In genomic region chr5:137026092-137026491, GRCm38 (mm10) we compare ENCODE assay signal across 10 mouse cellular contexts. TPM values are rescaled to one million over a fixed set of nuclear protein-coding genes. Genes with fewer than 3 reads are reported as not detected.
A peak's percentile ranks its signal among the peaks of the same experiment; 100 is the strongest.
DNase-seq lines count a peak whose midpoint lies in the region; ATAC-seq and TF ChIP-seq lines count a peak whose summit lies in the region.
"Had no signal": no experiment of that assay in that cellular context is flagged by ENCODE, and none has a peak within 500 bp of the region (broad histone marks: within the 10 kb centered on the region; RNA-seq: fewer than 3 reads in every experiment).

Vgf (plus strand) TSS chr5:137026392.

- peak within 1 kb of the TSS; percentile 30 for H3K4me3 ChIP-seq in left cerebral cortex, adult 2 months
- no peak within 1 kb of the TSS for H3K4me3 ChIP-seq in forebrain, embryonic 11.5 days (ENCODE audit: low read depth, low read length)
- H3K4me3 ChIP-seq in hindbrain, postnatal 0 days (ENCODE audit: low read length), result peak within 1 kb of the TSS; percentile 32
- H3K4me3 ChIP-seq in midbrain, embryonic 16.5 days (ENCODE audit: low read depth, low read length), result peak within 1 kb of the TSS; percentile 33
- H3K4me3 ChIP-seq in heart, adult 2 months, result no peak within 1 kb of the TSS

- H3K27me3 ChIP-seq in forebrain, embryonic 11.5 days (ENCODE audit: control insufficient read depth, insufficient read depth, low read length), result peaks cover 52% of the 10 kb centered on the region
- H3K27me3 ChIP-seq in hindbrain, postnatal 0 days (ENCODE audit: insufficient read depth, low read length), result peaks cover 22% of the 10 kb centered on the region; the same call in 1 of the 2 replicates
- peaks cover 36% of the 10 kb centered on the region for H3K27me3 ChIP-seq in midbrain, embryonic 16.5 days (ENCODE audit: control insufficient read depth, insufficient read depth, low read depth, low read length)
- H3K27me3 ChIP-seq in heart, adult 2 months (ENCODE audit: control insufficient read depth, insufficient read depth, low read length), result peaks cover 18% of the 10 kb centered on the region

- H3K36me3 ChIP-seq in forebrain, embryonic 11.5 days (ENCODE audit: control insufficient read depth, insufficient read depth, low read length), result no peaks in the 10 kb centered on the region
- no peaks in the 10 kb centered on the region for H3K36me3 ChIP-seq in hindbrain, postnatal 0 days (ENCODE audit: insufficient read depth, low read length)
- H3K36me3 ChIP-seq in midbrain, embryonic 16.5 days (ENCODE audit: control insufficient read depth, insufficient read depth, low read length), result no peaks in the 10 kb centered on the region
- H3K36me3 ChIP-seq in heart, adult 2 months (ENCODE audit: control insufficient read depth, insufficient read depth, low read length), result no peaks in the 10 kb centered on the region

- H3K9me3 ChIP-seq in forebrain, embryonic 11.5 days (ENCODE audit: control insufficient read depth, low read length), result no peaks in the 10 kb centered on the region
- H3K9me3 ChIP-seq in hindbrain, postnatal 0 days (ENCODE audit: low read length), result no peaks in the 10 kb centered on the region
- H3K9me3 ChIP-seq in midbrain, embryonic 16.5 days (replicated peaks; ENCODE audit: control insufficient read depth, low read length, poor library complexity, severe bottlenecking), result no peaks in the 10 kb centered on the region

- TF ChIP-seq POLR2A in heart, adult 2 months (IDR thresholded peaks at IDR 0.05; ENCODE audit: insufficient read depth, low read depth, low read length), result no peak

- TF ChIP-seq EP300 in heart, adult 2 months (IDR thresholded peaks at IDR 0.05; ENCODE audit: insufficient read depth, low read depth, low read length), result no peak

- H3K27ac ChIP-seq in left cerebral cortex, adult 2 months, result 0 out of 2 replicates have a peak within 1 kb of the TSS, but pooled peaks have one; percentile 8
- H3K27ac ChIP-seq in forebrain, embryonic 11.5 days (ENCODE audit: low read depth, low read length), result no peak within 1 kb of the TSS
- no peak within 1 kb of the TSS for H3K27ac ChIP-seq in hindbrain, postnatal 0 days
- no peak within 1 kb of the TSS for H3K27ac ChIP-seq in midbrain, embryonic 16.5 days (ENCODE audit: low read length)
- H3K27ac ChIP-seq in heart, adult 2 months, result no peak within 1 kb of the TSS
- H3K27ac ChIP-seq: liver, embryonic 14.5 days had no signal

- H3K4me2 ChIP-seq in forebrain, embryonic 11.5 days (ENCODE audit: low read depth, low read length, severe bottlenecking), result peak within 1 kb of the TSS; percentile 35; the same call in 1 of the 2 replicates
- H3K4me2 ChIP-seq in hindbrain, postnatal 0 days (ENCODE audit: low read depth, low read length), result peak within 1 kb of the TSS; percentile 42
- peak within 1 kb of the TSS; percentile 55 for H3K4me2 ChIP-seq in midbrain, embryonic 16.5 days (ENCODE audit: low read length)

- H3K79me2 ChIP-seq in heart, adult 2 months (replicated peaks; ENCODE audit: control insufficient read depth, insufficient read depth, low read length), result no peaks in the 10 kb centered on the region

- TF ChIP-seq CTCF in left cerebral cortex, adult 2 months (IDR thresholded peaks at IDR 0.05), result no peak
- TF ChIP-seq CTCF in hindbrain, postnatal 0 days (IDR thresholded peaks at IDR 0.05; ENCODE audit: low read depth), result no peak
- TF ChIP-seq CTCF in heart, adult 2 months (IDR thresholded peaks at IDR 0.05), result no peak

- DNase-seq in left cerebral cortex, adult 2 months (ENCODE audit: extremely low spot score in 1 of 2, low spot score in 2 of 2), result no peak
- DNase-seq in left cerebral cortex, adult 11 months (ENCODE audit: low spot score), result no peak
- DNase-seq in forebrain, embryonic 11.5 days (ENCODE audit: low spot score), result no peak
- no peak for DNase-seq in hindbrain, postnatal 0 days (ENCODE audit: low spot score)
- DNase-seq in heart, adult 2 months, result no peak
- DNase-seq: embryo, embryonic 11 days had no signal

- peaks cover 10% of the 10 kb centered on the region; the same call in 1 of the 2 replicates for H3K4me1 ChIP-seq in forebrain, embryonic 11.5 days (replicated peaks; ENCODE audit: control insufficient read depth, insufficient read depth, low read length)
- H3K4me1 ChIP-seq in hindbrain, postnatal 0 days (ENCODE audit: insufficient read depth, low read length), result no peaks in the 10 kb centered on the region; the same call in 1 of the 2 replicates
- H3K4me1 ChIP-seq in midbrain, embryonic 16.5 days (ENCODE audit: control insufficient read depth, insufficient read depth, low read length), result peaks cover 21% of the 10 kb centered on the region
- no peaks in the 10 kb centered on the region for H3K4me1 ChIP-seq in heart, adult 2 months (ENCODE audit: control insufficient read depth, insufficient read depth, low read length)

- no peak within 1 kb of the TSS for H3K9ac ChIP-seq in forebrain, embryonic 11.5 days (ENCODE audit: low read length)
- H3K9ac ChIP-seq in hindbrain, postnatal 0 days (replicated peaks; ENCODE audit: low read length), result no peak within 1 kb of the TSS
- H3K9ac ChIP-seq in midbrain, embryonic 16.5 days (ENCODE audit: low read depth, low read length), result peak within 1 kb of the TSS; percentile 43
- no peak within 1 kb of the TSS for H3K9ac ChIP-seq in heart, adult 2 months (ENCODE audit: low read depth, low read length)
- H3K9ac ChIP-seq: liver, embryonic 14.5 days had no signal

- intact Hi-C loops in left cerebral cortex, adult 2 months (cut with DNase I), result no loop called here
- intact Hi-C loops in heart, adult 2 months (cut with DNase I), result loop anchor here (5.0 kb wide), 1 partner anchor 36 kb away; no protein-coding TSS in a partner anchor

- no peak for ATAC-seq in forebrain, embryonic 11.5 days (replicated peaks; ENCODE audit: low FRiP score)
- no peak for ATAC-seq in hindbrain, postnatal 0 days
- ATAC-seq in midbrain, embryonic 16.5 days, result no peak
- ATAC-seq in CD4-positive, CD25-positive, alpha-beta regulatory T cell, adult 4 months, result no peak

- 26% methylated on average over 4 of the region's 4 CpGs for WGBS in forebrain, embryonic 11.5 days
- 36% methylated on average over 4 of the region's 4 CpGs for WGBS in hindbrain, postnatal 0 days
- 32% methylated on average over 4 of the region's 4 CpGs for WGBS in midbrain, embryonic 16.5 days
- WGBS in heart, adult 2 months, result 13% methylated on average over 4 of the region's 4 CpGs

RNA-seq across cellular contexts. Expression of gene Vgf, which starts in this region (rescaled TPM):
- total RNA-seq in left cerebral cortex, adult 2 months (2021), result 100 to 1,000 TPM; 433 to 446 TPM
- polyA plus RNA-seq in forebrain, embryonic 11.5 days (2014; fragmentation: Nextera tagmentation; extraction: Ambion mirVana), result 0.32 TPM in 1 of 2 replicates, not detected in the other
- 136 and 137 TPM in 2 replicates for total RNA-seq in hindbrain, postnatal 0 days (2014; rRNA removed)
- polyA plus RNA-seq in hindbrain, postnatal 0 days (2015; fragmentation: Nextera tagmentation; extraction: Ambion mirVana), result 43.2 and 45.9 TPM in 2 replicates
- 12.6 and 15.6 TPM in 2 replicates for polyA plus RNA-seq in midbrain, embryonic 16.5 days (2015; fragmentation: Nextera tagmentation; extraction: Ambion mirVana)
- not detected for polyA plus RNA-seq in CD4-positive, CD25-positive, alpha-beta regulatory T cell, adult 4 months (2017; shearing (Covaris generic))
- total RNA-seq in heart, adult 2 months (2021), result not detected
- polyA plus RNA-seq in heart, adult 2 months (2012; rRNA removed), result 0.06 TPM in 2 replicates
- polyA plus RNA-seq: heart, embryonic 16.5 days had no signal

Comparison
In these comparisons a context has a peak if more than half of its experiments do, and no peak if none do; other contexts are left out.
1. RNA of gene Vgf (total RNA-seq): 433 to 446 TPM in left cerebral cortex, adult 2 months and 136 to 137 TPM in hindbrain, postnatal 0 days; not detected in heart, adult 2 months; every median in the first group is over 100 times any median in the second.
2. RNA of gene Vgf (polyA plus RNA-seq): 43.2 to 45.9 TPM in hindbrain, postnatal 0 days and 12.6 to 15.6 TPM in midbrain, embryonic 16.5 days; 0.32 TPM in forebrain, embryonic 11.5 days, not detected in CD4-positive, CD25-positive, alpha-beta regulatory T cell, adult 4 months and 0.06 TPM in heart, adult 2 months; every median in the first group is over 10 times any median in the second.
3. H3K4me3 ChIP-seq: peak in left cerebral cortex, adult 2 months (single experiment), hindbrain, postnatal 0 days (single experiment) and midbrain, embryonic 16.5 days (single experiment); none in forebrain, embryonic 11.5 days (single experiment) and heart, adult 2 months (single experiment).
4. Peak in every context shown above with its lines, with median percentiles within 50 percentile points of each other: H3K4me2 ChIP-seq.